Mouse (Mus musculus) olfactory bulb, adult 2 months (tissue): ENCODE data around the gene N4bp1.

ENCODE experiments used
- CTCF ChIP-seq: fragments of 200-500 bp; IDR thresholded peaks from 2 replicates; pipeline ENCODE4 v1.5.1; 2012; ENCODE audit warnings: low read depth, mild to moderate bottlenecking, low read length, moderate library complexity; ENCODE audit not compliant: insufficient read depth
- POLR2A ChIP-seq: fragments of 200-500 bp; IDR thresholded peaks from 2 replicates; pipeline ENCODE4 v1.6.1; 2012; ENCODE audit warnings: mild to moderate bottlenecking, low read depth, low read length, moderate library complexity; ENCODE audit not compliant: insufficient read depth

GRCm38 (mm10) chr8:86910250-86910649, 25.2 kb upstream of the N4bp1 start:
- TF ChIP-seq CTCF: no peak
- no peak for TF ChIP-seq POLR2A
